Mouse (Mus musculus): Measurements from ENCODE around the gene Ihh. TPM values are rescaled to one million over a fixed set of nuclear protein-coding genes. Genes with fewer than 3 reads are reported as not detected.

The Ihh gene
- polyA plus RNA-seq (2015; fragmentation: Nextera tagmentation; extraction: Ambion mirVana), result 4.8 and 8.2 TPM in 2 replicates

DNA sequence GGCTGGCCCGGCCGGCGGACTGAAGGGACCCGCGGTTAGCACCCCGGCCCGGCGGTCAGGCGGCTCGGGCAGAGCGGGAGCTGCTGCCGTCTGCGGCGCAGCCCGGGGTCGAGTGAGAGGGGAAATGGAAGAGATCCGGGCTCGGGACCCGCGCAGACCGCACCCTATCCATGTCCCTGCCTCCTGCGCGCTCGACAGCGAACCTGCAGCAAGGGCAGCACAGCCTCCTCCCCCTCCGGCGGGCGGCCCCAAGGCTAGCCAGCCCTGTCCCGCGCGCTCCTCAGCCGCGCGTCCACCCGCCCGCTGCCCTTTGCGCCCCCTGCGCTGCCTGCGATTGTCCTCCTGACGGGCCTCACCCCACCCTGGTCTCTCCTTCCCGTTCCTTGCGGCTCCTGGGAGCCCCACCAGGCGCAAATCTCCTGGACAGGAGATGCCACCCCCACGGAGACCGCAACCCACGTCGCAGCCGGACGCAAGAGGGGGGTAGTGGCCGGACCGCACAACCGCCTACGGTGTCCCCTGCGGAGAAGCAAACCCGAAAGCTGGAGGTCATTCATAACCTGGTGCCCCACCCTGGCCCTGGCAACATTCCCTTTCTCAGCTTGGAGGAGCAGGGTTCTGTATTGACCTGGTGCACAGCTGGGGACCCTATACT, at the start of gene Ihh:
Gene Ihh (minus strand): TSS at position 117 of the 655 bp plus-strand sequence.
- Histone ChIP-seq H3K9me3 (no peaks in the 10 kb centered on the region), H3K27ac (no peak within 1 kb of the TSS), H3K9ac (no peak within 1 kb of the TSS; the same call in 1 of the 2 replicates), H3K4me3 (peak within 1 kb of the TSS; percentile 41), H3K4me2 (peak within 1 kb of the TSS; percentile 78), H3K36me3 (no peaks in the 10 kb centered on the region), H3K4me1 (peaks cover 32% of the 10 kb centered on the region), H3K27me3 (peaks cover 87% of the 10 kb centered on the region)
- 1% methylated on average over 49 of the region's 55 CpGs for WGBS
- no peak for ATAC-seq (ENCODE audit: insufficient number of reproducible peaks, low FRiP score, low TSS enrichment, low read depth)

DNA sequence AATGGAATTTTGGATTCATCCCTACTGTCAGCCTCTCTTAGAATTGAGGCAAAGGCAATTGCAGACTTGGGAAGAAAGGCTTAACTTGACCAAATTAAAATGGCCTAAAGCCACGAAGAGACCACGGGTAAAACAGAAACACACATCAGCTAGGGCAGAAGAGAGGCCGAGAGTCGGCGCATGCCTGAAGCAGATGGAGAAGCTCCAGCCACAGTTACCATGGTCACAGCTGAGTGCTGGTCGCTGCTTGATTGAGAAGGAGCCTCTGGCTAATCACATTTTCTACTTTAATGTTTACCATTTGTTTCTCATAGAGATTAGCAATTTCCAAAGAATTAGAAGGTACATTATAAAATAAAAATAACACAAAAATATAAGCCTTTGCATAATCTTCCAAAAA, 49.7 kb upstream of the Ihh start:
- Histone ChIP-seq H3K9me3 (no peaks in the 10 kb centered on the region), H3K9ac (no peak overlapping the region), H3K4me3 (no peak overlapping the region), H3K27ac (no peak overlapping the region), H3K36me3 (no peaks in the 10 kb centered on the region), H3K4me1 (no peaks in the 10 kb centered on the region), H3K27me3 (no peaks in the 10 kb centered on the region), H3K4me2 (no peak overlapping the region)
- ATAC-seq (ENCODE audit: insufficient number of reproducible peaks, low FRiP score, low TSS enrichment, low read depth), result no peak
- 49% methylated on average over 6 of the region's 6 CpGs for WGBS

DNA sequence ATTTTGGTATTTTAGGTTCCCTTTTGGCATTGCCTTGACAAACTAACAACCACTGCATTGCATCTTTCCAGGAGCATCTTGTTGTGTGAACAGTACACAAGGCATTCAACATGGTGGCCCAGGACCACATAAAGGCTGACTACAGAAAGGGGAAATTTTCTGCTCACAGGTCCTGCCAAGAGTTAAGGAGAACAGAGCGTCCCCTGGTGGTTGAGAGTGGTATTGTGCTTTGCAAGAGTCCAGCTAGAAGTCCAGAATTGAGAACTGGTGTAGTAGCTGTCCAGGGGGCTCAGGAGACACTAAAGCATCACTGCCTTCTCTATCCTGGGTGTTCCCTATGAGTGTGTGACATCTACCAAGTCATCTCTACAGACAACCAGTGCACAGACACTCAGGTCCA, 49.0 kb upstream of the Ihh start:
- Histone ChIP-seq H3K4me1 (no peaks in the 10 kb centered on the region), H3K27me3 (no peaks in the 10 kb centered on the region), H3K9ac (no peak overlapping the region), H3K9me3 (no peaks in the 10 kb centered on the region), H3K36me3 (no peaks in the 10 kb centered on the region), H3K4me2 (no peak overlapping the region), H3K27ac (no peak overlapping the region), H3K4me3 (no peak overlapping the region)
- whole genome bisulfite sequencing, result 0% methylated on average over 1 of the region's 1 CpGs
- no peak for ATAC-seq (ENCODE audit: insufficient number of reproducible peaks, low FRiP score, low TSS enrichment, low read depth)

DNA sequence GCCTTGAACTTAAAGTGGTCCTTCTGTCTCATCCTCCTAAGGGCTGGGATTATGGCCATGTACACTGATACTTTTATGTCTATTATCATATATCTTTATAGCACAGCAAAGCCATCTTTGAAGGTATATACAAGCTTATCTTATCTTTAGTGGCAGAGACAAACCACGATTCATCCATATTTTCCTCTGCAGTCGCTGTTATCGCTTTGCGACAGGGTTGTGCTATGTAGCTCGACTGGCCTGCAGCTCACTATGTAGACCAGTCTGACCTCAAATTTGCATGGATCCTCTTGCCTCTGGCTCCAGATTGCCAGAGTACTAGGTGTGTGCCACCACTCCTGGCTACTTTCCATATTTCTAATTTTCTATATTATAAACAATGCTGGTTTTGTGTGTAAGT, 47.7 kb upstream of the Ihh start:
- no peak overlapping the region for H3K9ac ChIP-seq
- 87% methylated on average over 5 of the region's 5 CpGs for WGBS
- no peaks in the 10 kb centered on the region for H3K36me3 ChIP-seq
- H3K4me1 ChIP-seq, result no peaks in the 10 kb centered on the region
- no peak overlapping the region for H3K4me2 ChIP-seq
- no peaks in the 10 kb centered on the region for H3K9me3 ChIP-seq
- no peak overlapping the region for H3K4me3 ChIP-seq
- no peaks in the 10 kb centered on the region for H3K27me3 ChIP-seq
- no peak for ATAC-seq (ENCODE audit: insufficient number of reproducible peaks, low FRiP score, low TSS enrichment, low read depth)
- no peak overlapping the region for H3K27ac ChIP-seq

DNA sequence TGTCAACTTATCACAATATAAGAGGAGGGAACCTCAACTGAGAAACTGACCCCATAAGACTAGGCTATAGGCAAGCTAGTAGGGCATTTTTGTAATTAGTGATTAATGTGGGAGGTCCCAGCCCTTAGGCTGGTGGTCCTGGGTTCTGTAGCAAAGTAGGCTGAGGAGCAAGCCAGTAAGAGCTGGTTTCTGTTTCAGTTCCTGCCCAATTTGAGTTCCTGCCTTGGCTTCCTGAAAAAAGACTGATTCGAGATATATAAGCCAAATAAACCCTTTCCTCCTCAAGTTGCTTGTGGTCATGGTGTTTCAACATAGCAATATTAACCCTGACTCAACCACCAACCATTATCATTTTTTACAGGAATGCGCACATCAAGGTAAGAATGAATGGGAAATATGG, 45.8 kb upstream of the Ihh start:
- no peak overlapping the region for H3K4me3 ChIP-seq
- no peak overlapping the region for H3K27ac ChIP-seq
- no peaks in the 10 kb centered on the region for H3K36me3 ChIP-seq
- no peak overlapping the region for H3K9ac ChIP-seq
- no peaks in the 10 kb centered on the region for H3K9me3 ChIP-seq
- H3K4me1 ChIP-seq, result no peaks in the 10 kb centered on the region
- no peak overlapping the region for H3K4me2 ChIP-seq
- ATAC-seq (ENCODE audit: insufficient number of reproducible peaks, low FRiP score, low TSS enrichment, low read depth), result no peak
- 70% methylated on average over 2 of the region's 2 CpGs for WGBS
- H3K27me3 ChIP-seq, result no peaks in the 10 kb centered on the region

DNA sequence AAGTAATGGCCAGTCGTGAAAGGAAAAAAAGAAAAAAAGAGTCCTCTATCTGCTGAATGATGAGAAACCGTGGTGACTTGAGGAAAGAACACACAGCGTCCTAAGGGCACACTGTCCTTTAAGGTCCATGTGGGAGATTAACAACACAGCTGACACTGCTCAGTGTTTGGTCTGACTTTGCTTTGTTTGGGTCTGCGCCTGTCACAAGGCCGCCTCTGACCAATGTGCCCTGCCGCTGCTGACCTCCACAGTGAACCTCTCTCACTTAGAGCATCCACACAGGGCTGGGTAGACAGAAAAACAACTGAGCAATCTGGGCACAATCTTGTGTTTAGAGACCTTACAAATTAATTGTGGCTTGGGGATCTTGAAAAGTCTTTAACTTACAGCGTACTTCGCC, 25.5 kb upstream of the Ihh start:
- H3K27ac ChIP-seq, result no peak overlapping the region
- H3K4me3 ChIP-seq, result no peak overlapping the region
- H3K4me1 ChIP-seq, result peaks cover 6% of the 10 kb centered on the region; the same call in 1 of the 2 replicates
- no peak for ATAC-seq (ENCODE audit: insufficient number of reproducible peaks, low FRiP score, low TSS enrichment, low read depth)
- no peaks in the 10 kb centered on the region for H3K36me3 ChIP-seq
- 82% methylated on average over 8 of the region's 8 CpGs for WGBS
- no peaks in the 10 kb centered on the region for H3K27me3 ChIP-seq
- no peak overlapping the region for H3K9ac ChIP-seq
- no peak overlapping the region for H3K4me2 ChIP-seq
- no peaks in the 10 kb centered on the region for H3K9me3 ChIP-seq

DNA sequence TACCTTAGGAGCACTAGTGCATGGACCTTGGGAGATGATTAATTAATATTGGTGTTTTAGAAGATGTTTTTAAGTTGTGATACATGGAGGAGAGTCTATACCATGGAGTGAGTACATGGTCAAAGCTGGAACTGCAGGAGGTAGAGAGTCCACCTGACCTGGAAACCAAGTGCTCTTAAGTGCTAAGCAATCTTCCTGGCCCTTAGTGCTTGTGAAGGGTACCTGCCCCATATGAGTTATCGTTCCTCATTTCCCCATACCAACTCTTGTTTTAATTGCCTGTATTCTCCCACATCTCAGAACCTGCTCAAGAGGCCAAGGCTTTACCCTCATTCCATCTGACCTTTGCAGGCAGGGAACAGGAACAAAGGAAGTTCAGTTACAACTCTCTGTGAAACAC, 24.5 kb upstream of the Ihh start:
- 74% methylated on average over 1 of the region's 1 CpGs for WGBS
- no peak for ATAC-seq (ENCODE audit: insufficient number of reproducible peaks, low FRiP score, low TSS enrichment, low read depth)

DNA sequence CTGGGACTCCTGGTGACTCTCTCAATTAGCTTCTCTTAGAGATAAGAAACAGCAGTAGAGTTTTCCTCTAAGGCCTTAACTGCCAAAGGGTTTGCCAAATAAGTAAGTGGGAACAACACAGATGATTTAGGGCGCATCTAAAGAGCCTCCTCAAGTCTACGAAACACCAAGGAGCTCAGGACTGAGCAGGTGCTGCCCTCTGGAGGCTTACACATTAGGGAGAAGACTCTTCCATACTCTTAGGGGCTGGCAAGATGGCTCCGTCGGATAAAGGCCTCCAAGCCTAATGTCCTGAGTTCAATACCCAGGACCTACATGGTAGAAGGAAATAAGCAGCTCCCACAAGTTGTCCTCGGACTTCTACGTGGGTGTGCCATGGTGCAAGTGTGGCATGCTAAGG, 22.1 kb upstream of the Ihh start:
- 79% methylated on average over 6 of the region's 6 CpGs for WGBS
- Histone ChIP-seq H3K4me1 (peaks cover 2% of the 10 kb centered on the region; the same call in 1 of the 2 replicates), H3K4me2 (no peak overlapping the region), H3K36me3 (no peaks in the 10 kb centered on the region), H3K27ac (no peak overlapping the region), H3K9ac (no peak overlapping the region), H3K4me3 (no peak overlapping the region), H3K27me3 (no peaks in the 10 kb centered on the region), H3K9me3 (no peaks in the 10 kb centered on the region)
- no peak for ATAC-seq (ENCODE audit: insufficient number of reproducible peaks, low FRiP score, low TSS enrichment, low read depth)

More for the DNA sequence above, 24.5 kb upstream of the Ihh start:
- Histone ChIP-seq H3K4me2 (no peak overlapping the region), H3K27me3 (no peaks in the 10 kb centered on the region), H3K36me3 (no peaks in the 10 kb centered on the region), H3K4me3 (no peak overlapping the region), H3K4me1 (peaks cover 6% of the 10 kb centered on the region; the same call in 1 of the 2 replicates), H3K27ac (no peak overlapping the region), H3K9ac (no peak overlapping the region), H3K9me3 (no peaks in the 10 kb centered on the region)

DNA sequence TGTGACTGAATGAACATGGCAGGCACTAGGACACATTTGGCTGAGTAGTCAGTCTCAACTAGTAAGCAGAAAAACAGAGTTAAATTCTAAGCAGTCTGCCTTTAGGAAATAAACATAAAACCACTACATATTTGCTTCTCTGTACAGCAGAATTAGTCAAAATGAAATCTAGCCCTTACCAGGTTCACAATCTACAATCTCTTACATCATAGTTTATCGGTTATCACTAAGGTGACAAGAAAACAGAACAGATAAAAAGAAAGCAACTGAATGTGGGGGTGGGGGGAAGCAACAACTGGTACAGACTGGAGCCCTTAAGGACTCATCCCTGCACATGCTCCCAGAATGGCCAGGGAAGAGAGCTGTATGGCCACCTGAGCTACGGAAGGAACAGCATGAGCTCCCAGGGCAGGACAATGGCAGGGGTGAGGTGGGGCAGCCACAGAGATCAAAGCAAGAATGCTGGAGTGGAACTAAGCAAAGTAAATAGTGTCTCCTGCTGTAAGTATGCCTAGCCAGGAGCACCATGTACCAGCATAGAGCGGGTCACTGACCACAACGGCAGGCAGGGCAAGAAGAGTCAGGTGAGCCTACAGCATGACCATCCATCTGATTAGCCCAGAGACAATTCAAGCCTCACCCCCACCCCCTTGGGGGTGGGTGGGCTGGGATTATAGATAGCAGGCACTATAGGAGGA, 20.0 kb upstream of the Ihh start:
- no peak overlapping the region for H3K4me3 ChIP-seq
- H3K4me1 ChIP-seq, result no peaks in the 10 kb centered on the region
- ATAC-seq (ENCODE audit: insufficient number of reproducible peaks, low FRiP score, low TSS enrichment, low read depth), result no peak
- WGBS, result 59% methylated on average over 4 of the region's 4 CpGs
- no peak overlapping the region for H3K27ac ChIP-seq
- no peaks in the 10 kb centered on the region for H3K36me3 ChIP-seq
- no peak overlapping the region for H3K4me2 ChIP-seq
- H3K9ac ChIP-seq, result no peak overlapping the region
- H3K9me3 ChIP-seq, result no peaks in the 10 kb centered on the region
- no peaks in the 10 kb centered on the region for H3K27me3 ChIP-seq

DNA sequence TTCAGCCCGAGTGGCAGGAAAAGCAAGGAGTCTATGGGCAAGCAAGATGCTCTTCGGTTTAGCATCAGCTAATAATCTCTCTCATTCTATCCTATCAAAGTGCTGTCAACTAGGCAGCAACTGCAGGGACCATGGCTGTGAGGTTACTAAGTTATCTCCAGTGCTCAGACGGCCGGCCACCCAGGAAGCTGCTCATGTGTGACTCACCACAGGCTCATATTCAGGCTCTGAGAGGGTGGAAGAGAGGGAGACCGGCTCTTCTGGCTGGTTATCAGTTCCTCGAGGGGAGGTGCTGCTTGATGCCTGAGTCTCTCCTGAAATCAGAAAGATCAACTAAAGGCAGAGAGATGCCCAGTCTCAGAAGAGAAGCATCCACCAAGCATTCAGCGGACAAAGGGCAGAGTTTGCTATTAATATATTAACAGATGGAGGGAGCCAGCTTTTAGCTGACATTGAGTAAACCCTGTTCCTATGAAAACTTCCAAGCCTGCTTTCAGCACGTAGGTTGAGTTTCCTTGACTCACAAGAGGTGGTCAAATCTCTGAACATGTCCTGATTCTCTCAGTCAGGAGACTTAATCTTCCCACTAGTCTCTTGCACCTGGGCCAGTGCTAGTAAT, 16.6 kb upstream of the Ihh start:
- WGBS, result 64% methylated on average over 8 of the region's 8 CpGs
- Histone ChIP-seq H3K9me3 (no peaks in the 10 kb centered on the region), H3K4me1 (peaks cover 6% of the 10 kb centered on the region), H3K4me3 (no peak overlapping the region), H3K27ac (no peak overlapping the region), H3K27me3 (no peaks in the 10 kb centered on the region), H3K9ac (no peak overlapping the region), H3K36me3 (no peaks in the 10 kb centered on the region), H3K4me2 (no peak overlapping the region)
- ATAC-seq (ENCODE audit: insufficient number of reproducible peaks, low FRiP score, low TSS enrichment, low read depth), result no peak

DNA sequence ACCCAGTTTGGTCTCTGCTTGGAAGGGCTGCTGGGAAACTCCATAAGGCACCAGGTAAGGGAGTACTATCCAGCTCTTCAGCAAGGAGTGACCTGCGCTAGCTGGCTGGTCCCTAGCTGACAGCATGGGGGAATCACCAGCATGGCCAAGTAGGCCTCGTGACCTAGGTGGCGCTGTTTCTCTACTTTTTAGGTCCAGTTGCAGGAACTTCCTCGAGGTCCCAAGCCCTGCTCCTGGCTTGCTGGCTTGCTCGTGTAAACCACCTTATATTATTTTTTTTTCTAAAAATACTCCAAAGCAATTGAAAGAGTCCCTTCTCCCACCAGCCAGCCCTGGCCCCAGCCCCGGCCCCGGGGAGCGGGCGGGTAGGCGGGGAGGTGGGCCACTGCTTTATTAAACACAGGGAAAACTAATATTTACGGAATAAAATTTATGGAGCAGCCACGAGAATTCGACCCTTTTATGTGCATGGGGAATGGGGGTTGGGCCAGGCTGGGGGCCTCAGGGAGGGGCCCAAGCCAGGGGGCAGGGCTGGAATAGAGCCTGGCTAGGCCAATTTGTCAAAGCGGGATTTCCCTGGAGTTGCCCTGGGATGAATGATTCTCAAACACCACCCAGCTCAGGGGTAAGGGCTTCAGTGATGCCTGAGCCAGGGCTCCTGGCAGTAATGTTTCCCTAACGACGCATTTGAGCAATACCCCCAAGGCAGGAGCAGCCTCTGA, 13.2 kb upstream of the Ihh start:
- Histone ChIP-seq H3K36me3 (no peaks in the 10 kb centered on the region), H3K9ac (no peak overlapping the region), H3K9me3 (no peaks in the 10 kb centered on the region), H3K4me3 (peak overlapping the region; percentile 23), H3K27ac (peak overlapping the region; percentile 74), H3K4me1 (peaks cover 6% of the 10 kb centered on the region), H3K27me3 (0 out of 2 replicates have a peak, but pooled peaks cover 3% of the 10 kb centered on the region), H3K4me2 (peak overlapping the region; percentile 45)
- 7% methylated on average over 16 of the region's 16 CpGs for WGBS
- ATAC-seq (ENCODE audit: insufficient number of reproducible peaks, low FRiP score, low TSS enrichment, low read depth), result peak; percentile 75

DNA sequence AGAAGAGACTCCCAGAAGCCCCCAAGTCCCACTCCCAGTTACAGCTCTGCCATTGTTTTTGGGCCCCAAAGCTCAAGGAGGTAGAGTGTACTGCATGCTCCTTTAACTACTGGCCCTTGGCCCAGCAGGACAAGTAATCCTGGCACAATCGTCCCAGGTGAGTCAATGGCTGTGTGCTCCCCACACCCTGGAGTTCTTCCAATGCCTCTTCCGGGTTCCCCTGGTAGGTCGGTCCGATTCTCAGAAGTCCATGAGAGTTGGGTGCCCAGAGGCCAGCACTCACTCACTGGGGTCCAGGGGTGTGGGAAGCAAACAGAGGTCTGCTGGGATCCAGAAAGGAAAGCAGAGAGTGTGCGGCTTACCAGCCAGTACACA, 11.4 kb upstream of the Ihh start:
- H3K27me3 ChIP-seq, result peaks cover 9% of the 10 kb centered on the region; the same call in 1 of the 2 replicates
- ATAC-seq (ENCODE audit: insufficient number of reproducible peaks, low FRiP score, low TSS enrichment, low read depth), result no peak
- peaks cover 6% of the 10 kb centered on the region for H3K4me1 ChIP-seq
- 95% methylated on average over 5 of the region's 5 CpGs for WGBS
- H3K9ac ChIP-seq, result no peak overlapping the region
- no peak overlapping the region for H3K4me2 ChIP-seq
- H3K4me3 ChIP-seq, result no peak overlapping the region
- H3K27ac ChIP-seq, result no peak overlapping the region
- H3K36me3 ChIP-seq, result no peaks in the 10 kb centered on the region
- no peaks in the 10 kb centered on the region for H3K9me3 ChIP-seq
